Mouse (Mus musculus) cerebellum, adult 2 months (tissue): ENCODE measurements around the gene Phf21b.

Source experiments
- CTCF ChIP-seq: fragments of 200-500 bp; IDR thresholded peaks from 2 replicates; pipeline ENCODE4 v1.5.1; 2011; ENCODE audit warnings: low read depth, mild to moderate bottlenecking, control low read depth, low read length, moderate library complexity, borderline replicate concordance; ENCODE audit not compliant: insufficient read depth
- POLR2A ChIP-seq: fragments of 200-500 bp; IDR thresholded peaks from 2 replicates; pipeline ENCODE4 v1.6.1; 2011; ENCODE audit warnings: low read length, control low read depth, borderline replicate concordance; ENCODE audit not compliant: insufficient read depth

DNA sequence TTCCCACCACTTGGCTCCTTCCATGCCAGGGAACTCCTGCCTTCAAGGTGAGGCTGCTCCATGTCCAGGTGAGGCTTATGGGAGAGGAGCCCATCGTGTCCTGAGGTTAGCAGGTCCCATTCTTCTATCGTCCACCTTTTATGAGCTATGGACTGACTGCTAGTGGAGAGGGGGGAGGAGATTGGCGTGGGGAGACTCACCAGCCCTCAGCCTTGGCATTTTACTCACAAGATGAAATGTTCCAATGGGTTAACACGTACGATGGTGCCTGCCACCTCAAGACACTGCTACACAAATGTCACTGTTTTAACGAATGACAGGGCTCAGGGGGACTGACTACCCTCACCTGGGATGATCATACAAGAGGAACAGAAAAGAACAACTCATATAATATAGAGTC lies 18.0 kb downstream of the Phf21b start:
- TF ChIP-seq CTCF (no peak), POLR2A (no peak)
